Mouse (Mus musculus): ENCODE data around the gene Slit3. TPM values are rescaled to one million over a fixed set of nuclear protein-coding genes. Genes with fewer than 3 reads are reported as not detected.

The Slit3 gene
- total and polyA plus RNA-seq, 2 experiments from 2014 or later: 6.7 to 23.7 TPM

GRCm38 (mm10) chr11:35655836-35656235 lies 534.8 kb downstream of the Slit3 start:
- no peak overlapping the region for H3K4me2 ChIP-seq (ENCODE audit: low read depth, low read length)
- H3K36me3 ChIP-seq (replicated peaks; ENCODE audit: control insufficient read depth, insufficient read depth, low read length): no peaks in the 10 kb centered on the region
- no peaks in the 10 kb centered on the region for H3K4me1 ChIP-seq (ENCODE audit: control insufficient read depth, insufficient read depth)
- H3K4me3 ChIP-seq (ENCODE audit: low read depth, low read length): no peak overlapping the region
- no peaks in the 10 kb centered on the region for H3K27me3 ChIP-seq (ENCODE audit: control insufficient read depth, insufficient read depth, low read length)
- no peak overlapping the region for H3K9ac ChIP-seq (replicated peaks; ENCODE audit: low read depth, low read length)
- no peak overlapping the region for H3K27ac ChIP-seq (ENCODE audit: low read depth)
- DNase-seq (ENCODE audit: low spot score) (no peak), ATAC-seq (ENCODE audit: insufficient read depth, low read depth) (no peak)
- no peak for TF ChIP-seq EP300 (IDR thresholded peaks at IDR 0.05; ENCODE audit: low read depth)
- TF ChIP-seq CTCF (IDR thresholded peaks at IDR 0.05; ENCODE audit: low read depth): no peak
- no peaks in the 10 kb centered on the region for H3K9me3 ChIP-seq (replicated peaks; ENCODE audit: control insufficient read depth, low read length)

GRCm38 (mm10) chr11:35657582-35657981 lies 536.6 kb downstream of the Slit3 start:
- DNase-seq (ENCODE audit: low spot score): no peak
- Histone ChIP-seq H3K27ac (ENCODE audit: low read depth) (no peak overlapping the region), H3K36me3 (replicated peaks; ENCODE audit: control insufficient read depth, insufficient read depth, low read length) (no peaks in the 10 kb centered on the region), H3K27me3 (ENCODE audit: control insufficient read depth, insufficient read depth, low read length) (no peaks in the 10 kb centered on the region), H3K4me2 (ENCODE audit: low read depth, low read length) (no peak overlapping the region), H3K4me1 (ENCODE audit: control insufficient read depth, insufficient read depth) (no peaks in the 10 kb centered on the region), H3K4me3 (ENCODE audit: low read depth, low read length) (no peak overlapping the region), H3K9ac (replicated peaks; ENCODE audit: low read depth, low read length) (no peak overlapping the region), H3K9me3 (replicated peaks; ENCODE audit: control insufficient read depth, low read length) (no peaks in the 10 kb centered on the region)
- 66% methylated on average over 6 of the region's 6 CpGs for WGBS
- ATAC-seq (ENCODE audit: insufficient read depth, low read depth): no peak
- TF ChIP-seq CTCF (IDR thresholded peaks at IDR 0.05; ENCODE audit: low read depth) (no peak), EP300 (IDR thresholded peaks at IDR 0.05; ENCODE audit: low read depth) (no peak)

GRCm38 (mm10) chr11:35660967-35661366 lies 539.9 kb downstream of the Slit3 start:
- ATAC-seq (ENCODE audit: insufficient read depth, low read depth) (no peak), DNase-seq (ENCODE audit: low spot score) (no peak)
- Histone ChIP-seq H3K4me3 (ENCODE audit: low read depth, low read length) (no peak overlapping the region), H3K36me3 (replicated peaks; ENCODE audit: control insufficient read depth, insufficient read depth, low read length) (no peaks in the 10 kb centered on the region), H3K4me1 (ENCODE audit: control insufficient read depth, insufficient read depth) (no peaks in the 10 kb centered on the region), H3K9me3 (replicated peaks; ENCODE audit: control insufficient read depth, low read length) (no peaks in the 10 kb centered on the region), H3K9ac (replicated peaks; ENCODE audit: low read depth, low read length) (no peak overlapping the region), H3K4me2 (ENCODE audit: low read depth, low read length) (no peak overlapping the region), H3K27me3 (ENCODE audit: control insufficient read depth, insufficient read depth, low read length) (no peaks in the 10 kb centered on the region), H3K27ac (ENCODE audit: low read depth) (no peak overlapping the region)
- TF ChIP-seq CTCF (IDR thresholded peaks at IDR 0.05; ENCODE audit: low read depth) (no peak), EP300 (IDR thresholded peaks at IDR 0.05; ENCODE audit: low read depth) (no peak)
- WGBS: 78% methylated on average over 4 of the region's 4 CpGs

- Histone ChIP-seq H3K9me3 (replicated peaks; ENCODE audit: control insufficient read depth, low read length) (no peaks in the 10 kb centered on the region), H3K4me2 (ENCODE audit: low read depth, low read length) (no peak overlapping the region), H3K27ac (ENCODE audit: low read depth) (no peak overlapping the region), H3K4me3 (ENCODE audit: low read depth, low read length) (no peak overlapping the region), H3K4me1 (ENCODE audit: control insufficient read depth, insufficient read depth) (no peaks in the 10 kb centered on the region), H3K36me3 (replicated peaks; ENCODE audit: control insufficient read depth, insufficient read depth, low read length) (no peaks in the 10 kb centered on the region), H3K9ac (replicated peaks; ENCODE audit: low read depth, low read length) (no peak overlapping the region), H3K27me3 (ENCODE audit: control insufficient read depth, insufficient read depth, low read length) (no peaks in the 10 kb centered on the region)
- ATAC-seq (ENCODE audit: insufficient read depth, low read depth) (no peak), DNase-seq (ENCODE audit: low spot score) (no peak)
- TF ChIP-seq EP300 (IDR thresholded peaks at IDR 0.05; ENCODE audit: low read depth): no peak
- TF ChIP-seq CTCF (IDR thresholded peaks at IDR 0.05; ENCODE audit: low read depth): no peak
- 86% methylated on average over 3 of the region's 3 CpGs for WGBS
These were observed 541.9 kb downstream of the Slit3 start for GRCm38 (mm10) chr11:35662945-35663344.

- Histone ChIP-seq H3K4me3 (ENCODE audit: low read depth, low read length) (no peak overlapping the region), H3K9me3 (replicated peaks; ENCODE audit: control insufficient read depth, low read length) (no peaks in the 10 kb centered on the region), H3K27ac (ENCODE audit: low read depth) (no peak overlapping the region), H3K4me1 (ENCODE audit: control insufficient read depth, insufficient read depth) (no peaks in the 10 kb centered on the region), H3K27me3 (ENCODE audit: control insufficient read depth, insufficient read depth, low read length) (no peaks in the 10 kb centered on the region), H3K36me3 (replicated peaks; ENCODE audit: control insufficient read depth, insufficient read depth, low read length) (no peaks in the 10 kb centered on the region), H3K4me2 (ENCODE audit: low read depth, low read length) (no peak overlapping the region), H3K9ac (replicated peaks; ENCODE audit: low read depth, low read length) (no peak overlapping the region)
- WGBS: 64% methylated on average over 8 of the region's 8 CpGs
- DNase-seq (ENCODE audit: low spot score): no peak
- TF ChIP-seq EP300 (IDR thresholded peaks at IDR 0.05; ENCODE audit: low read depth): no peak
- no peak for TF ChIP-seq CTCF (IDR thresholded peaks at IDR 0.05; ENCODE audit: low read depth)
- no peak for ATAC-seq (ENCODE audit: insufficient read depth, low read depth)
These were observed 542.6 kb downstream of the Slit3 start for GRCm38 (mm10) chr11:35663661-35664060.

GRCm38 (mm10) chr11:35664991-35665390 lies 544.0 kb downstream of the Slit3 start:
- DNase-seq (ENCODE audit: low spot score): peak; percentile 51
- H3K36me3 ChIP-seq (replicated peaks; ENCODE audit: control insufficient read depth, insufficient read depth, low read length): no peaks in the 10 kb centered on the region
- no peaks in the 10 kb centered on the region for H3K4me1 ChIP-seq (ENCODE audit: control insufficient read depth, insufficient read depth)
- no peak overlapping the region for H3K27ac ChIP-seq (ENCODE audit: low read depth)
- no peak for TF ChIP-seq EP300 (IDR thresholded peaks at IDR 0.05; ENCODE audit: low read depth)
- TF ChIP-seq CTCF (IDR thresholded peaks at IDR 0.05; ENCODE audit: low read depth): peak; percentile 74
- no peak overlapping the region for H3K9ac ChIP-seq (replicated peaks; ENCODE audit: low read depth, low read length)
- no peak overlapping the region for H3K4me2 ChIP-seq (ENCODE audit: low read depth, low read length)
- no peaks in the 10 kb centered on the region for H3K27me3 ChIP-seq (ENCODE audit: control insufficient read depth, insufficient read depth, low read length)
- WGBS: 57% methylated on average over 5 of the region's 5 CpGs
- ATAC-seq (ENCODE audit: insufficient read depth, low read depth): 0 out of 2 replicates have a peak, but pooled peaks have one; percentile 39
- H3K4me3 ChIP-seq (ENCODE audit: low read depth, low read length): no peak overlapping the region
- no peaks in the 10 kb centered on the region for H3K9me3 ChIP-seq (replicated peaks; ENCODE audit: control insufficient read depth, low read length)
